Mouse (Mus musculus) common myeloid progenitor, adult 5-6 weeks (primary cell): ENCODE results near the gene Lefty1. TPM values are rescaled to one million over a fixed set of nuclear protein-coding genes. Genes with fewer than 3 reads are reported as not detected.

Experiments
- ATAC-seq: replicated peaks from 2 replicates; pipeline ENCODE4 v1.8.0; 2016; ENCODE audit warnings: low read depth, mild to moderate bottlenecking, moderate TSS enrichment, inconsistent platforms; ENCODE audit not compliant: poor library complexity, severe bottlenecking
- total RNA-seq: library from RNA; stranded (forward); fragments of 200-1000, 187-1606 nt; gene quantifications from 2 replicates; pipeline ENCODE4 v1.2.3, GENCODE M21; 2017

The Lefty1 gene
- total RNA-seq, result 0.82 and 3.3 TPM in 2 replicates

DNA sequence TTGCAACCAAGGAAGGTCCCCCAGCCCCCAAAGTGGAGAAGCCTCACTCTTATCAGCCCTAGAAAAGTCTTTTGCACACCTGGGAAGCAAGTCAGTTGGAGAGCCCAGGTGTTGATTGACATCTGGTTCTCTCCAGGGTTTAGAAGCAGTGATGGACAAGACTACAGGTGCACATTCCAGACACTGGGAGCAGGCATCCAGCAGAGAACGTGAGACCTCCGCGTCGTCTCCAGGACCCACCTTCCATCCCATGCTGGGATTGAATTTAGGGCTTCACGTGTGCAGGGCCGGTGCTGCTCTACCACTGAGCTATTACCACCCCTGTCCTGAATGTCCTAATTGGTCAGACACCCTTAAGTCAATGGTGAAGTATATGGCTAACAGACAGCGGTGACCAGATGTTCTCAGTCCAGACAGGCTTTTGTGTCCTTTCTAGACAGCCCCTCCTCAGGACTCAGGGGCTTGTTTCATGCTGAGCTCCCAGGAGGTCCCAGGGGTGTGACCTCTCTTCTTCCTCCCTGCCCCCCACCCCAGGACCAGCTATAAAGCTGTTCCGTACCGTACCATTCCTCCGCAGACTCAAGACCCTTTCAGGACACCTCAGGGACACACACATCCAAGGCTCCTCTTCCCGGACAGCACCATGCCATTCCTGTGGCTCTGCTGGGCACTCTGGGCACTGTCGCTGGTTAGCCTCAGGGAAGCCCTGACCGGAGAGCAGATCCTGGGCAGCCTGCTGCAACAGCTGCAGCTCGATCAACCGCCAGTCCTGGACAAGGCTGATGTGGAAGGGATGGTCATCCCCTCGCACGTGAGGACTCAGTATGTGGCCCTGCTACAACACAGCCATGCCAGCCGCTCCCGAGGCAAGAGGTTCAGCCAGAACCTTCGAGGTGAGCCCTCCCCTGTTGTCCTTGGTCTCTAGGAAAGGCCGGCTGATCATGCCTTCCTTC lies at the start of gene Lefty1:
Gene Lefty1 (plus strand): TSS at position 556 of the 953 bp plus-strand sequence.
- no peak for ATAC-seq

- peak; percentile 64 for ATAC-seq
Measured at GRCm38 (mm10) chr1:180888556-180889042, 46.2 kb upstream of the Lefty1 start.

DNA sequence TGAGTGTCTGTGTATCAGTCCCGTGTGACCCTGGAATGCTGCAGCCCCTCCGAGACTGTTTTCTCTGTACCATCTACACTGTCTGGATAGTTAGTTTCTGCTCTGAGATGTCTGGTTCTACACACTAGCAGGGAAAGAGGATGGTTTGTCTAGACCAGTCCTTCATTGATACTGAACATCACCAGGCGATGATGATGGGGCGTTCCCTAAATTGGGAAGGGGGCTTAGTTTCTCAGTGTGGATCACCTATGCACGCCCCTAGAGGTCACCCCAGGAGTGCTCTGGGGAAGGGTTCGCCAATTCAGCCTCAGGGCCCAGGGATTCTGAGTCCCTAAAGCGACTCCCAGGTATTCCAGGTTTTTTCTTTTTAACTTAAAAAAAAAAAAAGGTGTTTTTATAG lies 45.6 kb upstream of the Lefty1 start:
- no peak for ATAC-seq

- ATAC-seq, result peak; percentile 53
Measured at GRCm38 (mm10) chr1:180889841-180890240, 45.0 kb upstream of the Lefty1 start.

GRCm38 (mm10) chr1:180892808-180893207 lies 42.0 kb upstream of the Lefty1 start, which contains the start of gene Lefty2:
Gene Lefty2 (plus strand): TSS chr1:180893108.
- no peak for ATAC-seq

- ATAC-seq, result peak; percentile 20
Measured at GRCm38 (mm10) chr1:180894088-180894987, 40.5 kb upstream of the Lefty1 start.

GRCm38 (mm10) chr1:180901107-180901506 lies 33.7 kb upstream of the Lefty1 start:
- ATAC-seq, result 0 out of 2 replicates have a peak, but pooled peaks have one; percentile 13

GRCm38 (mm10) chr1:180902915-180903314 lies 31.9 kb upstream of the Lefty1 start:
- ATAC-seq, result peak; percentile 65

DNA sequence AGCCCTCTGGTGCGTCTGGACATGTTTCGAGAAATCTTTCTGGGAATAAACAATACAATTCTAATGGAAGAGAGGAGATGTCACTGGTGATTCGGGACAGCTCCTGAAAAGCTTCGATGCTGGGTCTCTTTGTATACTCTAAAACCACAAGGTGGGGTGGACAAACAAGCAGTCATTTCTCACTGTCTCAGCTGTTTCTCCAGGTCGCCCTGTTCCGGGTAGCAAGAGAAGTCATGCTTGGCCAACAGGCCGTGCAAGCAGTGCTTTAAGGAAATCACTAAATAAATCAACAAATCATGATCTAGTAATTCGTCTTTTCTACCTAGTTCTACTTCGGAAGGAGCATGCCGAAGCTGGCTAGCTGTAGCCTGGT lies 31.2 kb upstream of the Lefty1 start:
- ATAC-seq, result peak; percentile 2

- peak; percentile 88 for ATAC-seq
Measured at GRCm38 (mm10) chr1:180904039-180904814, 30.6 kb upstream of the Lefty1 start, which contains the start of gene Pycr2. Gene Pycr2 (plus strand): TSS chr1:180904293.

GRCm38 (mm10) chr1:180904815-180905080 lies 30.1 kb upstream of the Lefty1 start:
- peak; percentile 28; the same call in 1 of the 2 replicates for ATAC-seq

DNA sequence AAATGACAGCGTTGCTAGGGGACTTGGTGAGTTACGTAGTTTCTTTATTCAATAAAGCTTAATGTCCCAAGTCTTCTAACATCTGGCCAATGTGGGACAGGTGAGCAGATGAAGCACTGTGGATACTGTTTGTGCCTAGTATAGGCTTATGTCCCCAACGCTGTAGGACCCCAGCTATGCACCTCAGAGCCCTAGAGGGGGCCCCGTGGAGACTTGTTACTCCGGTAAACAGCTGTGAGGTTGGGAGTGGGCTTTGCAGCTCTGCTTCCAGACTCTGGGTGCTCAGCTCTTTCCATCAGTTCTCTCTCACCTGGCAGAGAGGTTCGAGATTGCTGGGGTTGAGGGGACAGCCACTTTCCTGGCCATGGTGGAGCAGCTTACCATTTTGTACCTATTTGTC lies 29.5 kb upstream of the Lefty1 start:
- ATAC-seq, result no peak

DNA sequence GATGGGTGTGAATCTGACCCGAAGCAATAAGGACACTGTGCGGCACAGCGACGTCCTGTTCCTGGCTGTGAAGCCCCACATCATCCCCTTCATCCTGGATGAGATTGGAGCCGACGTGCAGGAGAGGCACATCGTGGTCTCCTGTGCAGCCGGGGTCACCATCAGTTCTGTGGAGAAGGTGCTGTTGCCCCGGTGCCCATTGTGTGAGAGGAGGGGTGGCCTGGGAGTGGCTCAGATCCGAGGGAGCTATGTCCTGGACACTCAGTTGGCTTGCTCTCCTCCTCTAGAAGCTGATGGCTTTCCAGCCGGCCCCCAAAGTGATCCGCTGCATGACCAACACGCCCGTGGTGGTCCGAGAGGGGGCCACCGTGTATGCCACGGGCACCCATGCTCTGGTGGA lies 28.9 kb upstream of the Lefty1 start:
- no peak for ATAC-seq

- no peak for ATAC-seq
Measured at GRCm38 (mm10) chr1:180906461-180907147, 28.2 kb upstream of the Lefty1 start.

DNA sequence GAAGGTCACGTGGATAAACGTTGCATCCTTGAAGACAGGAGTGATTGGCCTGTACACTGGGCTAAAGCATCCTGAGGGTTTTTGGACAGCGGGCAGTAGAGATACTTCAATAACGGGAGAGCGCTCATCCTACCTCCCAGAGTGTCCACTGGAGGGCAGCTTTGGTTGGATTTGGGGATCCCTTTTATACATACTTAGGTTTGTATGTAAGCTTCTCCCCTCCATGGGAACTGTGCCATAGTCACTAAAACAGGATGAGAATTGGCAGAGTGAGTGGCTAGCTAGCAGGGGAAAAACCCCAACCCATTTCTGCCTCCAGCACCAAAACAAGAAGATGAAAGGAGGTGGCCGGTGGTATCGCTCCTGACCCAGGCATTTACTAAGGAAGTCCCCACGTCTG lies 23.7 kb upstream of the Lefty1 start:
- 0 out of 2 replicates have a peak, but pooled peaks have one; percentile 40 for ATAC-seq

DNA sequence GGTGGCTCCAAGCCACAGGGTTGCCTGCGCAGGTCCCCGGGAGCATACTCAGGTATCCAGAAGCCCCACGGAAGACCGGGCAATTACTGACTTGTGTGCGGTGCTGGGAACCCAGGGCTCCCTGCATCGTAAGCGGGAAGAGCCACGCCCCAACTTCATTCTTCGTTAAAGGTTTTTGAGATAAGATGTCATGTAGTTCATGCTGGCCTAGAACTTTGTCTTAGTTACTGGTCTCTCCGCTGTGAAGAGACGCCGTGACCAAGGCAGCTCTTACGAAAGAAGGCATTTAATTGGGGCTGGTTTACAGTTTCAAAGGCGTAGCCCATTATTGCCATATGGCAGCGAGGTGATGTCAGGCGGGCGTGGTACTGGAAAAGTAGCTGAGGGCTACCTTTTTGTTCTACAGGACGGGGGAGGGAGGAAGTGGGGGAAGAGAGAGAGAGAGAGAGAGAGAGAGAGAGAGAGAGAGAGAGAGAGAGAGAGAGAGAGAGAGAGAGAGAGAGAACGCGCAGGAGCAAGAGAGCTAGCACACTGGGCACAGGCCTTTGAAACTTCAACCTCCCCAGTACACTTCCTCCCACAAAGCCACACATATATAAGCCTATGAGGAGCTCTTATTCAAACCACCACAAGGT lies 23.1 kb upstream of the Lefty1 start:
- ATAC-seq, result peak; percentile 69

DNA sequence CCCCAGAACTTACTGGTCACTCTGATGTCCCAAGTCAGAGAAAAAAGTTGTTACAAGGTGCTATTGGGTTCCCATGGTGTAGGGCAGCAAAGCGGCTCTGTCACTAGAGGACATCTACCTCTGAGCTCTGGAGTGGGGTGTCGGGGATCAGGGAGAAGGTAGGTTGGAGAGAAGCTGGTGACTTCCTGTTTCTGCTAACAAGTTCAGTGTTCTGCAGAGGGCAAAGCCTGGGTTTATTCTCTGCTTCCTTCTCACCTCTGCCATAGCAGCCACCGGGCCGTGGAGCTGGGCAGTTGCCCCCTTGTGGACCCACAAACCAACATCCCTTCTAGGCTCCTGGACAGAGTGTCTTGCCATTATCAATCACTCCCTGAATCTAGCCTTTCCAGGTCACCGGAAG lies 22.0 kb upstream of the Lefty1 start:
- ATAC-seq, result peak; percentile 39; the same call in 1 of the 2 replicates

DNA sequence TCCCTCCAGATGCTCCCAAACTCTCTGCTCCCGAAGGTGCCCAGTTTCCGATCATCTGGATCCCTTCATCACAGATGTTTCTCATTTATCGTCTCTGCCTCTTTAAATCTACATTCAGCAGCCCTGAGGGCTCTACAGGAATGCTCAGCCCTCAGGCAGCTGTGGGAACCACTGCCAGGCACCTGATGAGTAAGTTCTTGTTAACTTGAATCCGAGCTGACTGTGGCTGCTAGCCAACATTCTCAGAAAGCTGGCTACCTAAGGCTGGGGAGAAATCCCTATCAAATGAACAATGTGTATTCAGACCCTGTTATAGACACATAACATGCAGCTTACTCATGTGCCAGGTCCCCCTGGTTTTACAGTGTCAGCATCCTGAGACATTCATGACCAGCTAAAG lies 21.0 kb upstream of the Lefty1 start:
- no peak for ATAC-seq

DNA sequence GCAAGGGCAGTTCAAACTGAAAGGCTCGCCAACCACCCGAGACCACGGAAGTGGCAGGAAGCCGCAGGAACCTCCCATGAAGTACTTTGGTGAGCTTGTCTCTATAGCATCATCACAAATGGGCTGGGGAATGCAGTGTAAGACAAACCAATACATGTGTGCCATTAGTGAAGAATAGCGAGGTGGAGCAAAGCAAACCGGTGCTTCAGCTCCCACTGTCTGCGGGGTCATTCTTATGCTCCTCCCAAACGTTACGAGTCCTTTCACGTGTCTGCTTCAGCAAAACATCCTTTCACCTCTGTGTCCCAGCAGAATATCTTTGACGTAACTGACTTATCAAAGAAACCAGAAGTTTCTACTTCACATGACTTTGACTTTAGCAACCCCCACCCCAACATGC lies 18.4 kb upstream of the Lefty1 start:
- ATAC-seq, result no peak
